Mouse (Mus musculus) brain, embryonic 14.5 days (tissue): ENCODE data around the gene Grn.

Experiments
- CTCF ChIP-seq: fragments of 200-500 bp; IDR thresholded peaks from 2 replicates; pipeline ENCODE4 v1.5.1; 2012; ENCODE audit warnings: inconsistent platforms, mild to moderate bottlenecking, moderate library complexity, borderline replicate concordance; ENCODE audit not compliant: insufficient read depth, insufficient read length; ENCODE audit errors: extremely low read depth
- POLR2A ChIP-seq: fragments of 200-500 bp; IDR thresholded peaks from 2 replicates; pipeline ENCODE4 v1.6.1; 2012; ENCODE audit warnings: mild to moderate bottlenecking, inconsistent platforms, borderline replicate concordance; ENCODE audit not compliant: poor library complexity, insufficient read depth, insufficient read length, severe bottlenecking; ENCODE audit errors: extremely low read depth

GRCm38 (mm10) chr11:102433866-102434265 is 3.8 kb downstream of the Grn start:
- TF ChIP-seq CTCF (no peak), POLR2A (no peak)
